ENCODE assay signal across 17 mouse cellular contexts in genomic region chr11:53682994-53683530, GRCm38 (mm10). TPM values are rescaled to one million over a fixed set of nuclear protein-coding genes. Genes with fewer than 3 reads are reported as not detected.
DNase-seq lines count a peak whose midpoint lies in the region; ATAC-seq and TF ChIP-seq lines count a peak whose summit lies in the region.
"Had no signal": no experiment of that assay in that cellular context is flagged by ENCODE, and none has a peak within 500 bp of the region (broad histone marks: within the 10 kb centered on the region; RNA-seq: fewer than 3 reads in every experiment).

No protein-coding gene starts in this region.

- H3K27ac ChIP-seq in heart, embryonic 15.5 days = peak overlapping the region; percentile 66
- peak overlapping the region; percentile 54 for H3K27ac ChIP-seq in lung, embryonic 14.5 days (ENCODE audit: low read depth)
- H3K27ac ChIP-seq: forebrain, embryonic 10.5 days; hindbrain, embryonic 12.5 days; limb, embryonic 15.5 days; midbrain, embryonic 15.5 days; neural tube, embryonic 13.5 days had no signal

- peak; percentile 24 to 54 for DNase-seq in urinary bladder, postnatal 36 days (ENCODE audit: low spot score in 2 of 2)
- DNase-seq in urinary bladder, adult 2 months (ENCODE audit: low spot score) = no peak
- peak; percentile 72 for DNase-seq in lung, embryonic 14.5 days
- no peak for DNase-seq in thymus, postnatal 4 days
- DNase-seq in kidney, adult 9 months = no peak
- no peak for DNase-seq in frontal cortex, postnatal 36 days (ENCODE audit: low spot score in 2 of 2)
- DNase-seq in kidney, postnatal 4 days = no peak
- DNase-seq: adrenal gland, postnatal 25 days; cerebellum, postnatal 14 days had no signal

- no peaks in the 10 kb centered on the region for H3K9me3 ChIP-seq in heart, embryonic 15.5 days (replicated peaks)
- no peaks in the 10 kb centered on the region for H3K9me3 ChIP-seq in lung, embryonic 14.5 days (ENCODE audit: low read depth, low read length)
- H3K9me3 ChIP-seq: forebrain, embryonic 10.5 days; hindbrain, embryonic 12.5 days; limb, embryonic 15.5 days; midbrain, embryonic 15.5 days; neural tube, embryonic 13.5 days had no signal

- H3K4me3 ChIP-seq in heart, embryonic 15.5 days = no peak overlapping the region
- H3K4me3 ChIP-seq in lung, embryonic 14.5 days (ENCODE audit: low read depth, low read length) = no peak overlapping the region
- H3K4me3 ChIP-seq: forebrain, embryonic 10.5 days; hindbrain, embryonic 12.5 days; limb, embryonic 15.5 days; midbrain, embryonic 15.5 days; neural tube, embryonic 13.5 days had no signal

- H3K4me2 ChIP-seq in heart, embryonic 15.5 days = peak overlapping the region; percentile 26; the same call in 1 of the 2 replicates
- H3K4me2 ChIP-seq in lung, embryonic 14.5 days = no peak overlapping the region
- H3K4me2 ChIP-seq: hindbrain, embryonic 12.5 days; limb, embryonic 15.5 days; midbrain, embryonic 15.5 days; neural tube, embryonic 13.5 days had no signal

- ATAC-seq in heart, embryonic 15.5 days (replicated peaks; ENCODE audit: insufficient number of reproducible peaks, insufficient read depth, low FRiP score, low read depth) = peak; percentile 67; the same call in 1 of the 2 replicates
- peak; percentile 62; the same call in 1 of the 2 replicates for ATAC-seq in lung, embryonic 14.5 days (ENCODE audit: insufficient read depth)
- ATAC-seq: intestine, embryonic 16.5 days; midbrain, embryonic 15.5 days had no signal

- H3K9ac ChIP-seq in heart, embryonic 15.5 days = no peak overlapping the region
- no peak overlapping the region for H3K9ac ChIP-seq in lung, embryonic 14.5 days
- H3K9ac ChIP-seq: hindbrain, embryonic 12.5 days; limb, embryonic 15.5 days; midbrain, embryonic 15.5 days; neural tube, embryonic 13.5 days had no signal

- peaks cover 10% of the 10 kb centered on the region for H3K36me3 ChIP-seq in heart, embryonic 15.5 days
- H3K36me3 ChIP-seq in lung, embryonic 14.5 days (ENCODE audit: insufficient read depth) = peaks cover 52% of the 10 kb centered on the region

- whole genome bisulfite sequencing in heart, embryonic 15.5 days = 45% methylated on average over 9 of the region's 9 CpGs
- WGBS in lung, embryonic 14.5 days = 52% methylated on average over 9 of the region's 9 CpGs

- no peak for TF ChIP-seq CTCF in lung, embryonic 14.5 days (IDR thresholded peaks at IDR 0.05; ENCODE audit: low read depth)

- peaks cover 15% of the 10 kb centered on the region for H3K4me1 ChIP-seq in heart, embryonic 15.5 days (replicated peaks)
- no peaks in the 10 kb centered on the region for H3K4me1 ChIP-seq in lung, embryonic 14.5 days (ENCODE audit: insufficient read depth)
- H3K4me1 ChIP-seq: forebrain, embryonic 10.5 days; hindbrain, embryonic 12.5 days; limb, embryonic 15.5 days; midbrain, embryonic 15.5 days; neural tube, embryonic 13.5 days had no signal

- H3K27me3 ChIP-seq in heart, embryonic 15.5 days = no peaks in the 10 kb centered on the region
- H3K27me3 ChIP-seq in lung, embryonic 14.5 days (ENCODE audit: insufficient read depth, low read length) = no peaks in the 10 kb centered on the region
- H3K27me3 ChIP-seq: hindbrain, embryonic 12.5 days; limb, embryonic 15.5 days; midbrain, embryonic 15.5 days; neural tube, embryonic 13.5 days had no signal

RNA-seq across cellular contexts. Expression of gene Rad50, which starts 24.1 kb away (rescaled TPM):
- polyA plus RNA-seq in urinary bladder, adult 2 months (2012; rRNA removed) = 10.2 and 13.9 TPM in 2 replicates
- polyA plus RNA-seq in heart, embryonic 15.5 days (2015; fragmentation: Nextera tagmentation; extraction: Ambion mirVana) = 17.3 and 19.5 TPM in 2 replicates
- polyA plus RNA-seq in lung, embryonic 14.5 days (2014; fragmentation: Nextera tagmentation; extraction: Ambion mirVana) = 29.3 and 32.3 TPM in 2 replicates

RNA-seq across cellular contexts. Expression of gene Il5, which starts 37.5 kb away (rescaled TPM):
- polyA plus RNA-seq in urinary bladder, adult 2 months (2012; rRNA removed) = 0.12 and 0.21 TPM in 2 replicates
- polyA plus RNA-seq in heart, embryonic 15.5 days (2015; fragmentation: Nextera tagmentation; extraction: Ambion mirVana) = not detected in 2 replicates
- not detected in 2 replicates for polyA plus RNA-seq in lung, embryonic 14.5 days (2014; fragmentation: Nextera tagmentation; extraction: Ambion mirVana)
- polyA plus RNA-seq: C2C12; hindbrain, embryonic 12.5 days; intestine, embryonic 16.5 days; limb, embryonic 15.5 days; midbrain, embryonic 15.5 days; neural tube, embryonic 13.5 days had no signal

RNA-seq across cellular contexts. Expression of gene Il13, which starts 48.6 kb away (rescaled TPM):
- polyA plus RNA-seq in urinary bladder, adult 2 months (2012; rRNA removed) = not detected in 2 replicates
- not detected in 2 replicates for polyA plus RNA-seq in heart, embryonic 15.5 days (2015; fragmentation: Nextera tagmentation; extraction: Ambion mirVana)
- polyA plus RNA-seq in lung, embryonic 14.5 days (2014; fragmentation: Nextera tagmentation; extraction: Ambion mirVana) = not detected in 2 replicates
- polyA plus RNA-seq: C2C12; forebrain, embryonic 10.5 days; hindbrain, embryonic 12.5 days; intestine, embryonic 16.5 days; limb, embryonic 15.5 days; midbrain, embryonic 15.5 days; neural tube, embryonic 13.5 days had no signal

Comparison
In these comparisons a context has a peak if more than half of its experiments do, and no peak if none do; other contexts are left out.
1. DNase-seq: peak in urinary bladder, postnatal 36 days (2 of 2) and lung, embryonic 14.5 days (single experiment); none in urinary bladder, adult 2 months (single experiment), thymus, postnatal 4 days (single experiment), kidney, adult 9 months (single experiment), frontal cortex, postnatal 36 days (0 of 2) and kidney, postnatal 4 days (0 of 2).